Mouse (Mus musculus): ENCODE measurements around the gene Gys2.
"Not testable (repeated sequence)": the region's sequence is repeated elsewhere in the genome, so short reads cannot be mapped to it uniquely, and the experiment has no call there.

The Gys2 gene

GRCm38 (mm10) chr6:142472801-142473203, at the start of gene Gys2:
Gys2 (minus strand) TSS chr6:142473109.
- DNase-seq (ENCODE audit: low spot score in 2 of 2), result no peak

GRCm38 (mm10) chr6:142521591-142522110, 48.7 kb upstream of the Gys2 start:
- no peak for DNase-seq (ENCODE audit: low spot score in 2 of 2)

- DNase-seq (ENCODE audit: low spot score in 2 of 2), result no peak
Measured at GRCm38 (mm10) chr6:142519110-142519509, 46.2 kb upstream of the Gys2 start.

GRCm38 (mm10) chr6:142515379-142515778, 42.5 kb upstream of the Gys2 start:
- not testable (repeated sequence) for DNase-seq (ENCODE audit: low spot score in 2 of 2)

DNA sequence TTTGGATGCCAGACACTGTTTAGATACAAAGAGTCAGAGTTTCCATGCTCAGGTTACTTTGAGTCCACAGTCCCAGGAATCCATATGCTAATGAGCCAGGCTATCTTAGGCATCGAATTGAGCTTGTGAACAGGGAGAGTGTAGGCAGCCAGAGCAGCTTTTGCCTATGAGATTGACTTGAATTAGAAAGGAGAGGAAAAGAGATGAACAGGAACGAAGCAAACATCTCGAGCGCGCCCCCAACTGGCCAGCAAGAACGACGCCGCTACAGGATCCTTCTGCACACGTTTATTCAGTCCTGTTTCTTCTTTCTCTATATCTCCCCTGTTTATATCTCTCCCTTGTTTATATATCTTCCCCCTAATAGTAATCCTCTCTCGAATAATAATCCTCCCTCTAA, 42.0 kb upstream of the Gys2 start:
- DNase-seq (ENCODE audit: low spot score in 2 of 2), result no peak

GRCm38 (mm10) chr6:142512902-142513301, 40.0 kb upstream of the Gys2 start:
- DNase-seq (ENCODE audit: low spot score in 2 of 2), result no peak

GRCm38 (mm10) chr6:142511516-142512135, 38.7 kb upstream of the Gys2 start:
- DNase-seq (ENCODE audit: low spot score in 2 of 2), result no peak

- DNase-seq (ENCODE audit: low spot score in 2 of 2), result no peak
Measured at GRCm38 (mm10) chr6:142508663-142509062, 35.8 kb upstream of the Gys2 start.

DNA sequence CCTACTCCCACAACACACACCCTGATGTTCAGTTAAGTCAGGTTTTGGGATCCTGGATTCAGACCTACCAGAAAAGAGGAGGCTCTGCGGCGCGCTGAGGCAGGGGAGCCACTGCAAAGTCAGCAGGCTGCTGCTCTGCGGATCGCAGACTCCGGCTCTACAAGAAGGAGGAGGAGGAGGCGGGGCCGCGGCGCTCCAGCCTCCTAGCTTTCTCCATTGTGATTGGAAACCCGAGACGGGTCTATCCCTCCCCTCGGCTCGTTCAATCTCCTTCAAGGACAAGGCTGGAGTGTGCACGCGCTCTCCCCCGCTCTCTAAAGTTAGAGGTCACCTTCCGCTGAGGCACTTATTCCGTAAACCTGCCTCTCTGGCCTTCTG, 34.9 kb upstream of the Gys2 start, which contains the start of gene Ldhb:
Gene Ldhb, minus strand, starts transcription at position 173 of the 378 bp plus-strand sequence.
- DNase-seq (ENCODE audit: low spot score in 2 of 2), result peak in 1 of 2 experiments; percentile 30

- no peak for DNase-seq (ENCODE audit: low spot score in 2 of 2)
Measured at GRCm38 (mm10) chr6:142507033-142507784, 34.3 kb upstream of the Gys2 start.

DNA sequence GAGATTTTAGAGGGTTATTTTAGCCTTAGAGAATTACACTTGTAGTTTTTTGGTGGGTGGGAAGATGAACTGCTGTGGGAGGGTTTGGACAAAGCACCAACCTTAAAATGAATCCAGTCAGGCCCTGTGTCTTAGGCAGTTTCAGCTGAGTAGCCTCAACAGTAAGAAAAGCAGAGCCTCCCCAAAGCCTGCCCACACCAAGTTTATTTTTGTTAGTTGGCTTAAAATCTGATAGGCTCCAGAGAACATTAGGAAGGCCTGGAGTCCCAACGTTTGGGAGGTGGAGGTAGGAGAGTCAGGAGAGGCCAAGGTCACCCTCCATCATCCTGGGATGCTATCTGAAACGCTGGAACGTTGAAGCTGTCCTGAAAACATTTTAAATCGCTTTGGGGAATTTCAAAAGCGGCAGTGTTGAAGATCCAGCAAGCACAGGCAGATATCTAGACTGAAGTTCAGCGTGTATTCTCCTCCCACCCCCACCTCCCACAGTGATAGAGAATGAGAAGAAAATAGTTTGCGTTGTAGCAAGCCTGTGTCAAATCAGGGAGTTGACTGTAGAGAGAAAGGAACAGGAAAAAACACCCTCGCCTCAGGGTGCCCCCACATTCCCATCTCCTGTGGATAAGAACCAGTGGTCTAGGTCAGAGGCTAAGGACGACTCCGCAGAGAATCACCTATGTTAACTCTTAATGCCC, 33.6 kb upstream of the Gys2 start:
- no peak for DNase-seq (ENCODE audit: low spot score in 2 of 2)

DNA sequence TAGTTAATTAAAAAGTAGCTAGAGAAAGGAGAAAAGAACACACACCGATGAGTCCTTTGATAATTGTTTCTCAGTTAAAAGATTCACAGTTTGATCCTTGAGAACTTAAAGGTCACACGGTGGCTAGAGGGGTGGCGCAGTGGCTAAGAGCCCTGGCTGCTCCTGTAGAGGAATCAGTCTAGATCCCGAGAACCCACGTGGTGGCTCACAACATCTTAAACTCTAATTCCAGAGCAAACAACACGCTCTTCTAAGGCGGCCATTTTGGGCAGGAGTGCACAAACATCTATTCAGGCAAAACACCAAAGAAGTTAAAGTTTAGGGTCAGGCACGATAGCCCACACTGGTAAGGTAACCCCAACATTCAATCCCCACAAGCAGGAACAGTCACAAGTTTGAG, 30.7 kb upstream of the Gys2 start:
- no peak for DNase-seq (ENCODE audit: low spot score in 2 of 2)

DNA sequence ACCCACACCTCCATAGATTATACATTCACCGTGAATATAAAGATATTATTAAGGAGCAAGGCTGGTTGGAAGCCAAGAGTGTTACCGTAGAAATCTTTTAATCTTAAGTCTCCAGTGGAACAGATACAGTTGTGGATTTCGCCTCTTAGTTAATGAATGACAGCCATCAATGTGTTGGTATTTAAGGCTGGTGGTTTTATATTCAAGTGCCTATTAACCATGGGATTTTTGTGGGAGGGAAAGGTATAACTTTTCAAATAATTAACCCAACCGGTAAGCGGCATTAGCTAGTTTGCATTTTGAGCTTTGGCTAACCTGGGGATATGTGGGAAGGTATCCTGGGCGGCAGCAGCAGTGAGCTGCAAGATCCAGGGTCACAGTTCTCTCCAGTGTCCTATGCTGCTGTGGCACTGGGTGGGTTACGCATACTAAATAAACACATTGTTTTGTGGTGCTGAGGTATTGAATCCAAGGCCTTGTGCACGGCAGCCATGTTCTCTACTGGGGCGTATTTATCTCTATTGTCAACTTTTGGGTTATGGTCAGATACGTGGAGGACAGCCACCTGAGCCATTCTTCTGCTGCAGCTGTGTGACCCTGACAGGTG, 29.7 kb upstream of the Gys2 start:
- no peak for DNase-seq (ENCODE audit: low spot score in 2 of 2)

DNA sequence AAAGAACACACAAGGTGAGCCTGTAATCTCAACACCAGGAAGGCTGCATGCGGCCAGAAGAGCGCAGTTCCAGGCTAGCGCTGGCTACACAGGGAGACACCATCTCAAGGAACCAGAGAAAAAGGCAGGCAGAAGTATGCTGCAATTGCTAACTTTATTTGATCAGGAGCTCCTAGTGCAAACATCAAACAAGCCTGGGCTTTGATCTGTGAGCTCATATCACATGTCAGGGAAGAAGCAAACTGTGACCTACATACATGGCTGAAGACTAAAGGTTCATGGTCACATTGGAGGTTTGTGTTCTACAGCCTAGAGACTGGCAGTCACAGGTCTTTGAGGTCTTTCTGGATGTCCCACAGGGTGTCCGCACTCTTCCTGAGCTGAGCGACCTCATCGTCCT, 17.2 kb upstream of the Gys2 start:
- DNase-seq (ENCODE audit: low spot score in 2 of 2), result not testable (repeated sequence)

GRCm38 (mm10) chr6:142487638-142488037, 14.7 kb upstream of the Gys2 start:
- DNase-seq (ENCODE audit: low spot score in 2 of 2), result no peak

- no peak for DNase-seq (ENCODE audit: low spot score in 2 of 2)
Measured at GRCm38 (mm10) chr6:142485478-142486123, 12.7 kb upstream of the Gys2 start.

GRCm38 (mm10) chr6:142477239-142477638, 4.3 kb upstream of the Gys2 start:
- DNase-seq (ENCODE audit: low spot score in 2 of 2), result no peak

DNA sequence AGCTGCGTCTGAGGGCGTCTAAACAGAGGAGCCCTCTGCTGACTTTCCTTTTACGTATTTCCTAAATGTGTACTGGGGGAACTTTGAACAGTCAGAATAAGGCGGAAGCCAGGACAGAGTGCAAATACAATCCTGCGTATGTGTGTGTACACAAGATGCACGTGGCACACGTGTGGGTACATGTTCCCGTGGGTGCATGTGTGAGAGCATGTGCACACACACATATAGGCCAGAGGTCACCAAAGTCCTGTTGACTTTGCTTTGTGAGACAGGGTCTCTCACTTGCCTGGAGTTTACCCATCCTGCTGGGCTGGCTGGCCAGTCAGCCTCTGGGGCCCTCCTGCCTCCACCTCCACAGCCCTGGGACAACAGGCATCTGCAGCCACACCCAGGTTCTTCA, 1.8 kb downstream of the Gys2 start:
- DNase-seq (ENCODE audit: low spot score in 2 of 2), result no peak

- DNase-seq (ENCODE audit: low spot score in 2 of 2), result no peak
Measured at GRCm38 (mm10) chr6:142469602-142470001, 3.3 kb downstream of the Gys2 start.

DNA sequence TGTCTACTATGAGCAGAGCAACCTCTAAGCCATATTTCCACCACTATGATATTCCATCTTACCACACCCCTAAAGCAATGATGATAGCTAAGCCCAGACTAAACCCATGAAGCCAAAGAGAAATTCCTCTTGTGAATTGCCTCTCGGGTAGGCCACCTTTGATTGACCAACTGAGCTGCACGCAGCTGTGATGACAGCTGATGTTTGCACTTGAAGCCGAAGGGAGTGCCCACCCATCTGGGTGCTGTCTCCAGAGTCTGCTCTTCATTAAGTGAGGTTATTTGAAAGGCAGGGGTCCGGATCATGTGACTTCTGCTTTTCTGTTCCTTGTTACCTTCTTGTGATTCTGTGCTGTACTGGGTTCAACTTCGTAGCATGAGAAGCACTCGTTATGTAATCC, 10.7 kb downstream of the Gys2 start:
- no peak for DNase-seq (ENCODE audit: low spot score in 2 of 2)

DNA sequence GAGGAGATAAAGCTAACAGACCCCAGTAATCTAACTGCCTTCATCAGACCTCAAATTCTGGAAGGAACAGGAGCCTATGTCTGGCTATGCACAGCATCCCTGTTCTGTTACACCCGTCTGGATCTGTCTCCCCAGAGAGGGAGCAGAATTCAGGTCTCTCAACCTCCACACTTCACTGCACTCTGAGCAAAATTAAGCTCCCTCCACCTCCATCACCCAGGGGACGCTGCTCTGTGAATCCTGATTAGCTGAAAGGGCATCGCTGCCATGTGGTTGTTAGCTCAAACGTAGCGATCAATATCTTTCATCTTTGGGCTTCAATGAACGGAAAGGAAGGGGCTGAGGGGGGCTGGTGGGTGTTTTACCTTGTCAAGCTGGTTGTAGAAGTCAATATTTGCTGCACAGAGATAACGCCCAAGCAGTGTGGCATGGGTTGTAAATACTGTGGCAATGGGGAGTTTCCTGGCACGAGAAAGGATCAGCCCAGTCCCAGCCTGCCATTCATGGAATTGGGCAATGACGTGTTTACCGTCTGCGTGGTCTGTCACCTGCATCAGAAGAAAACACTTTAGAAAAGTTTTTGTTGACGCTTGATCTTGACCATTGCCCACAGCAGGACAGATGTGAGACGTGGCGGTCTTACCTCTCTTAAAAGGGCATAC, 13.8 kb downstream of the Gys2 start:
- no peak for DNase-seq (ENCODE audit: low spot score in 2 of 2)
